Mouse (Mus musculus) myocyte (in vitro differentiated cells): Measurements from ENCODE around the gene Mrpl37. TPM values are rescaled to one million over a fixed set of nuclear protein-coding genes. Genes with fewer than 3 reads are reported as not detected.
A peak's percentile ranks its signal among the peaks of the same experiment; 100 is the strongest.

Experiments used
- H3K27me3 ChIP-seq: one replicate; pipeline ENCODE4 v1.6.1; 2011; ENCODE audit not compliant: control insufficient read depth, insufficient read depth, insufficient read length
- H3K36me3 ChIP-seq: one replicate; pipeline ENCODE4 v1.6.1; 2011; ENCODE audit not compliant: control insufficient read depth, insufficient read depth
- H3K4me2 ChIP-seq: one replicate; pipeline ENCODE4 v1.6.1; 2011; ENCODE audit warnings: low read depth, control low read depth
- H3K4me3 ChIP-seq: one replicate; pipeline ENCODE4 v1.5.1; 2011; ENCODE audit warnings: mild to moderate bottlenecking, control low read depth, moderate library complexity
- H3K79me2 ChIP-seq: one replicate; pipeline ENCODE4 v1.6.1; 2011; ENCODE audit not compliant: control insufficient read depth, insufficient read depth
- H3ac ChIP-seq: one replicate; pipeline ENCODE4 v1.6.1; 2011; ENCODE audit not compliant: control insufficient read depth, insufficient read length
- CEBPB ChIP-seq: IDR thresholded peaks from 2 replicates; pipeline ENCODE4 v1.6.1; 2011; ENCODE audit warnings: mild to moderate bottlenecking, moderate library complexity; ENCODE audit not compliant: poor library complexity, insufficient read depth, severe bottlenecking
- E2F4 ChIP-seq: IDR thresholded peaks from one replicate; pipeline ENCODE4 v1.6.1; 2011; ENCODE audit warnings: mild to moderate bottlenecking, control low read depth, moderate library complexity; ENCODE audit not compliant: insufficient read depth
- MAX ChIP-seq: IDR thresholded peaks from one replicate; pipeline ENCODE4 v1.6.1; 2011; ENCODE audit warnings: low read depth, mild to moderate bottlenecking, control low read depth
- MYOD1 ChIP-seq, 3 experiments: IDR thresholded peaks; one replicate each; pipeline ENCODE4 v1.6.1; 2011; ENCODE audit warnings: control low read depth in 2 of 3, low read depth in 2 of 3, mild to moderate bottlenecking in 2 of 3, moderate library complexity in 1 of 3; ENCODE audit not compliant: insufficient read length in 2 of 3, control insufficient read depth in 1 of 3
- MYOG ChIP-seq, 3 experiments: IDR thresholded peaks; one replicate each; pipeline ENCODE4 v1.6.1; 2011; ENCODE audit warnings: control low read depth in 2 of 3, low read depth in 2 of 3, mild to moderate bottlenecking in 2 of 3; ENCODE audit not compliant: insufficient read length in 2 of 3, control insufficient read depth in 1 of 3, insufficient read depth in 1 of 3
- POLR2A ChIP-seq: IDR thresholded peaks from one replicate; pipeline ENCODE4 v1.6.1; 2011; ENCODE audit warnings: low read depth, mild to moderate bottlenecking, control low read depth, moderate library complexity; ENCODE audit not compliant: insufficient read length
- POLR2AphosphoS2 ChIP-seq: IDR thresholded peaks from one replicate; pipeline ENCODE4 v1.6.1; 2011; ENCODE audit warnings: low read depth, control low read depth; ENCODE audit not compliant: insufficient read length
- REST ChIP-seq: IDR thresholded peaks from one replicate; pipeline ENCODE4 v1.6.1; 2011; ENCODE audit warnings: mild to moderate bottlenecking, control low read depth, moderate library complexity; ENCODE audit not compliant: insufficient read depth, insufficient read length
- SRF ChIP-seq: IDR thresholded peaks from one replicate; pipeline ENCODE4 v1.6.1; 2011; ENCODE audit warnings: low read depth; ENCODE audit not compliant: control insufficient read depth, insufficient read length
- TCF12 ChIP-seq: IDR thresholded peaks from one replicate; pipeline ENCODE4 v1.6.1; 2011; ENCODE audit warnings: mild to moderate bottlenecking, control low read depth; ENCODE audit not compliant: poor library complexity, insufficient read depth, severe bottlenecking
- TCF3 ChIP-seq: IDR thresholded peaks from one replicate; pipeline ENCODE4 v1.6.1; 2011; ENCODE audit warnings: low read depth, control low read depth; ENCODE audit not compliant: insufficient read length
- USF1 ChIP-seq: IDR thresholded peaks from one replicate; pipeline ENCODE4 v1.6.1; 2011; ENCODE audit warnings: low read depth, mild to moderate bottlenecking, control low read depth, moderate library complexity
- polyA plus RNA-seq: library from polyadenylated mRNA; unstranded; fragments of >200 nt; fragmentation: generic; extraction: Trizol; gene quantifications from one replicate; pipeline ENCODE4 v1.2.1, GENCODE M21; 2012; ENCODE audit warnings: missing spikeins

Gene Mrpl37
- polyA plus RNA-seq, 1 experiment, result 87.5 TPM

DNA sequence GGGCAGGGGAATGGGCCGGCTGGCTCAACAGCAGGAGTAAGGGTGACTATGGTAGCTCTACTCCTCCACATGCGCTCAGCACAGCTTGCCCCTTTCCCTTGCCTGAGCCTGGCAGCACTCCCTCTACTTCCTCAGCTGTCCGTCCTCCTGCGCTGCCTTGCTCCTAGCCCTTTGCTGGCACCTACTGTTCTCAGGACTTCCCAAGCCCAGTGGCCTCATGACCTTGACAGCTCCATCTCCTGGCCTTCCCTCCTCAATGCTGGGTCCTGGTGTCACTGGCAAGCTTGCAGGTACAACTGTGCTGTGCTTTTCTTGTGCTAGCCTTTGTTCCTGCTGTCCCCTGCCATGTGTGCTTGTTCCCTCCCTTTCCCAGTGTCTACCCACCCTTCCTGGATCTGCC is 16.5 kb upstream of the Mrpl37 start:
- no peak overlapping the region for H3K4me2 ChIP-seq
- no peaks in the 10 kb centered on the region for H3K36me3 ChIP-seq
- H3K27me3 ChIP-seq, result peaks cover 11% of the 10 kb centered on the region
- H3ac ChIP-seq, result no peak overlapping the region
- TF ChIP-seq TCF12 (no peak), TCF3 (no peak), E2F4 (no peak), SRF (no peak), REST (no peak), MYOD1 (IDR thresholded peaks at IDR 0.05; ENCODE audit: control insufficient read depth in 1 of 3, insufficient read length in 2 of 3, low read depth in 2 of 3) (no peak), CEBPB (no peak), POLR2A (no peak), MAX (no peak), USF1 (no peak), MYOG (IDR thresholded peaks at IDR 0.05; ENCODE audit: control insufficient read depth in 1 of 3, insufficient read depth in 1 of 3, insufficient read length in 2 of 3, low read depth in 2 of 3) (no peak), POLR2AphosphoS2 (no peak)
- H3K79me2 ChIP-seq, result no peaks in the 10 kb centered on the region
- no peak overlapping the region for H3K4me3 ChIP-seq

DNA sequence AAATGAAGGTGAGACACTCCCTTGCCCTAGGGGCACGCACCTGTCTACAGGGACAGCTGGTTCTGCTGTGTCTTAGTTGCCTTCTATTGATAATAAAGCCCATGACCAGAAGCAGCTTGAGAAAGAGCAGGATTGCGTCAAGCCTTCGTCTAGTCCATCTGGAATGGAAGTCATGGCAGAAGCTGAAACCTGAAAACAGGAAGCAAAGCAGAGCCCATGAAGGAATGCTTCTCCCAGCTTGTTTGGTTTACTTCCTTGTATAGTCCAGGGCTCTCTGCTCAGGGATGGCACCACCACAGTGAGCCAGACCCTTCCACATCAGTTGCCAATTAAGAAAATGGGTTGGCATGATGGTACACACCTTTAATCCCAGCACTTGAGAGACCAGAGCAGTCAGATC is 15.5 kb upstream of the Mrpl37 start:
- TF ChIP-seq POLR2AphosphoS2 (no peak), MYOG (IDR thresholded peaks at IDR 0.05; ENCODE audit: control insufficient read depth in 1 of 3, insufficient read depth in 1 of 3, insufficient read length in 2 of 3, low read depth in 2 of 3) (peak in 1 of 3 experiments; percentile 47)
- no peak overlapping the region for H3ac ChIP-seq
- H3K4me2 ChIP-seq, result no peak overlapping the region
- H3K27me3 ChIP-seq, result peaks cover 11% of the 10 kb centered on the region
- no peaks in the 10 kb centered on the region for H3K79me2 ChIP-seq
- H3K36me3 ChIP-seq, result no peaks in the 10 kb centered on the region
- H3K4me3 ChIP-seq, result no peak overlapping the region

DNA sequence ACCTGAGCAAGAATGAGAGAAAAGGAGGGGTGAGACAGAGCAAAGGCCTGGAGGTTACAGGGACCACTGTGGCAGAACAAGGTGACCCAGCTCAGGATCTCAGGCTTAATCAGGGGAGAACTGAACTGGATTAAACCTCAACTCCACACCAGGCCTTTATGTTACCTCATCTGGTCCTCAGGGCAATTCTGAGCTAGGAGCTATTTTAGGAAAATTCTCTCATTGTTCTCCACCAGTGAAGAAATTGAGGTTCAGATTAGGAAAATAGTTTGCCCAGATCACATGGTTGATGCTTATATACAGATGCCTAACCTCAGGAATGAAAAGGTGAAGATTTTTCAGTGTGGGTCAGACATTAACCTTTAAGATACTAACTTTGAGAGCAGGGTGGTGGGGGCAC is 13.0 kb upstream of the Mrpl37 start:
- Histone ChIP-seq H3K79me2 (no peaks in the 10 kb centered on the region), H3K36me3 (no peaks in the 10 kb centered on the region), H3K4me3 (no peak overlapping the region), H3K4me2 (no peak overlapping the region), H3ac (no peak overlapping the region), H3K27me3 (no peaks in the 10 kb centered on the region)
- TF ChIP-seq E2F4, result no peak
- no peak for TF ChIP-seq MYOD1 (IDR thresholded peaks at IDR 0.05; ENCODE audit: control insufficient read depth in 1 of 3, insufficient read length in 2 of 3, low read depth in 2 of 3)
- no peak for TF ChIP-seq MYOG (IDR thresholded peaks at IDR 0.05; ENCODE audit: control insufficient read depth in 1 of 3, insufficient read depth in 1 of 3, insufficient read length in 2 of 3, low read depth in 2 of 3)
- TF ChIP-seq USF1, result no peak
- no peak for TF ChIP-seq TCF12
- no peak for TF ChIP-seq SRF
- TF ChIP-seq TCF3, result no peak

DNA sequence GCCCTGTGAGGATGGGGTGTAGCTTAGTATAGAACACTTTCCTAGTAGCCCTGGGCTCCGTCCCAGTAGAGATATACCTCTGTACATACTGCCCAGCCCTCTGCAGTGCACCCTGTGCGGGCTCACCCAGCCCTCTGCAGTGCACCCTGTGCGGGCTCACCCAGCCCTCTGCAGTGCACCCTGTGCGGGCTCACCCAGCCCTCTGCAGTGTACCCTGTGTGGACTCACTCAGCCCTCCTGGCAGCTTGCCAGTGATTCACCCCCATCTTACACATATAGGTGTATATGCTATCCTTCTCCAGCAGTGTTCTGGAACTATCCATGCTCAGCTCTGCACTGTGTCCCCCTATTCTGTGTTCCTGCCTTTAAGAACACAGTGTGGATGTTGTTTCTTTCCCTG is 12.2 kb upstream of the Mrpl37 start:
- no peak overlapping the region for H3K4me3 ChIP-seq
- no peaks in the 10 kb centered on the region for H3K79me2 ChIP-seq
- no peak overlapping the region for H3K4me2 ChIP-seq
- H3ac ChIP-seq, result no peak overlapping the region
- no peaks in the 10 kb centered on the region for H3K36me3 ChIP-seq
- TF ChIP-seq POLR2A (no peak), SRF (no peak), USF1 (no peak), TCF3 (no peak), POLR2AphosphoS2 (no peak), REST (no peak), MYOG (IDR thresholded peaks at IDR 0.05; ENCODE audit: control insufficient read depth in 1 of 3, insufficient read depth in 1 of 3, insufficient read length in 2 of 3, low read depth in 2 of 3) (no peak), CEBPB (no peak), E2F4 (no peak), MAX (no peak), TCF12 (no peak), MYOD1 (IDR thresholded peaks at IDR 0.05; ENCODE audit: control insufficient read depth in 1 of 3, insufficient read length in 2 of 3, low read depth in 2 of 3) (no peak)
- H3K27me3 ChIP-seq, result no peaks in the 10 kb centered on the region

DNA sequence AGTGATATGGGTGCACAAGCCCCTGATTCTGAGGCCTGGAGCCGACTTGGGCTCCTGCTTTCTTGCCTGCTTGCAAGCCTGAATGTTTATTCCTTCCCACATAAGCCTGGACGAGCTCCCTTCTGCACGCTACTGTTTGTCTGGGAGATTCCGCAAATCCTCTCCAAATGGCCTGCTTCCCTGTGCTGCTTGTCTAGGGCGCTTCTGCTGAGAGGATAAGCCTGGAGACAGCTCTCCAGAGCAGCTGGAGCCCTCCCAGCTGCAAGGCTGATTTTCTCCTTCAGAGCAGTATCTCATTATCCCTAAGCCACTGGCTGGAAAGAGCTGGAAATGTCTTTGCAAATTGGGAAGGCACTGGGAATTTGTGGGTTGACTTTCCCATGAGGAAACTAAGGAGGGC is 8.8 kb upstream of the Mrpl37 start:
- Histone ChIP-seq H3K79me2 (no peaks in the 10 kb centered on the region), H3K36me3 (no peaks in the 10 kb centered on the region), H3K4me2 (no peak overlapping the region), H3K27me3 (no peaks in the 10 kb centered on the region), H3K4me3 (no peak overlapping the region), H3ac (no peak overlapping the region)
- TF ChIP-seq TCF3 (no peak), CEBPB (no peak), MYOD1 (IDR thresholded peaks at IDR 0.05; ENCODE audit: control insufficient read depth in 1 of 3, insufficient read length in 2 of 3, low read depth in 2 of 3) (no peak), TCF12 (no peak), REST (no peak), USF1 (no peak), E2F4 (no peak), POLR2A (no peak), MYOG (IDR thresholded peaks at IDR 0.05; ENCODE audit: control insufficient read depth in 1 of 3, insufficient read depth in 1 of 3, insufficient read length in 2 of 3, low read depth in 2 of 3) (no peak), MAX (no peak), POLR2AphosphoS2 (no peak), SRF (no peak)
